Mouse (Mus musculus): Measurements from ENCODE around the gene Spic.

- TF ChIP-seq CTCF (IDR thresholded peaks at IDR 0.05; ENCODE audit: low read depth, low read length), result no peak
- no peak for TF ChIP-seq POLR2A (IDR thresholded peaks at IDR 0.05; ENCODE audit: borderline replicate concordance, low read depth, low read length)
These were observed 58.6 kb downstream of the Spic start for GRCm38 (mm10) chr10:88626176-88626575.

Measured in bone marrow macrophage, adult 2 months (primary cell).